Mouse (Mus musculus): ENCODE measurements around the gene Trappc6a.

Gene Trappc6a

GRCm38 (mm10) chr7:19563884-19564283 lies 55.7 kb downstream of the Trappc6a start:
- DNase-seq: no peak

- DNase-seq: no peak
Observed at GRCm38 (mm10) chr7:19564455-19564854, 56.3 kb downstream of the Trappc6a start.

Data from embryo, embryonic 11 days (tissue).